Mouse (Mus musculus) midbrain, embryonic 15.5 days (tissue): Measurements from ENCODE around the gene Ddx54. TPM values are rescaled to one million over a fixed set of nuclear protein-coding genes. Genes with fewer than 3 reads are reported as not detected.

Experiments
- polyA plus RNA-seq: library from polyadenylated mRNA; unstranded; fragments of >200 nt; fragmentation: Nextera tagmentation; extraction: Ambion mirVana; gene quantifications from 2 replicates; pipeline ENCODE4 v1.2.1, GENCODE M21; 2015

The Ddx54 gene
- polyA plus RNA-seq, 1 experiment from 2014 or later, result 39.9 TPM

Other genes with a start within 250 kb of the Ddx54 start
- 36.8 and 41.5 TPM in 2 replicates for gene Lhx5, start 181.0 kb upstream of the Ddx54 start, polyA plus RNA-seq
- gene Sdsl, start 139.9 kb upstream of the Ddx54 start, polyA plus RNA-seq, result 5.6 and 6.0 TPM in 2 replicates
- 0.36 TPM in 1 of 2 replicates, not detected in the other for gene Sds, start 136.2 kb upstream of the Ddx54 start, polyA plus RNA-seq
- gene Plbd2, start 109.1 kb upstream of the Ddx54 start, polyA plus RNA-seq, result 36.8 and 37.2 TPM in 2 replicates
- 1.6 and 2.5 TPM in 2 replicates for gene Slc8b1, start 101.6 kb upstream of the Ddx54 start, polyA plus RNA-seq
- gene Tpcn1, start 24.1 kb upstream of the Ddx54 start, polyA plus RNA-seq, result 15.8 and 17.7 TPM in 2 replicates
- 1.7 and 1.8 TPM in 2 replicates for gene Iqcd, start 23.7 kb upstream of the Ddx54 start, polyA plus RNA-seq
- 28.3 and 30.6 TPM in 2 replicates for gene Rita1, start 150 bp upstream of the Ddx54 start, polyA plus RNA-seq
- gene Cfap73, start 21.5 kb downstream of the Ddx54 start, polyA plus RNA-seq, result 0.44 and 0.70 TPM in 2 replicates
- 1.0 and 1.6 TPM in 2 replicates for gene Rasal1, start 36.1 kb downstream of the Ddx54 start, polyA plus RNA-seq
- gene Dtx1, start 99.2 kb downstream of the Ddx54 start, polyA plus RNA-seq, result 64.5 and 68.9 TPM in 2 replicates
- 0.43 and 0.59 TPM in 2 replicates for gene Oas2, start 137.1 kb downstream of the Ddx54 start, polyA plus RNA-seq
- gene Oas3, start 164.9 kb downstream of the Ddx54 start, polyA plus RNA-seq, result 0.81 and 1.0 TPM in 2 replicates
- gene Oas1e, start 182.8 kb downstream of the Ddx54 start, polyA plus RNA-seq, result 0.23 and 0.28 TPM in 2 replicates
- 0.31 and 0.41 TPM in 2 replicates for gene Oas1c, start 199.8 kb downstream of the Ddx54 start, polyA plus RNA-seq
- gene Oas1f, start 234.6 kb downstream of the Ddx54 start, polyA plus RNA-seq, result not detected in 2 replicates
- not detected in 2 replicates for gene Oas1h, start 248.7 kb downstream of the Ddx54 start, polyA plus RNA-seq